Mouse (Mus musculus): ENCODE data around the gene Prdx3.

- TF ChIP-seq GATA1 (IDR thresholded peaks at IDR 0.05; ENCODE audit: borderline replicate concordance, low read length) (no peak), FLI1 (IDR thresholded peaks at IDR 0.05; ENCODE audit: low read length) (no peak)
Observed at GRCm38 (mm10) chr19:60895251-60895880, 21.0 kb upstream of the Prdx3 start.
